Comparison of ENCODE assay signal across 14 mouse cellular contexts in the genomic region with DNA sequence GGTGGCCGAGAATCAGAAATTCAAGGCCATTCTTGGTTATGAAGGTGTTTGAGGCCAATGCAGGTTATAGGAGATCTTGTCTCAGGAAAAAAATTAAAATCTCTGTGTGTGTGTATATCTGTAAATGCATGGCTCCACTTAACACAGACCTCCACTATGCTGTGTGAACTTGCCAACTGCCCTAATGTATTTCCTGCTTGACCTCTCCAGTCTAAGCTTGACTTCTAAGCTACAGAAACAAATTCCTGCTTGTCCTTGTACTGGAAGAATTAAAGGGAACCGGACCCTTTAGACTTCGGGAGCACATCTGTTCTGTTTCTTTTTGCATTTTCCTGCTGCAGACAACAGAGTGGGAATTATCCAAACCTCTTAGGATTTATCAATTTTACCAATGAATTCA. TPM values are rescaled to one million over a fixed set of nuclear protein-coding genes. Genes with fewer than 3 reads are reported as not detected.
A peak's percentile ranks its signal among the peaks of the same experiment; 100 is the strongest.
DNase-seq lines count a peak whose midpoint lies in the region; ATAC-seq and TF ChIP-seq lines count a peak whose summit lies in the region.
"Had no signal": no experiment of that assay in that cellular context is flagged by ENCODE, and none has a peak within 500 bp of the region (broad histone marks: within the 10 kb centered on the region; RNA-seq: fewer than 3 reads in every experiment).

No protein-coding gene starts in this region.

- ATAC-seq in forebrain, postnatal 0 days = no peak
- ATAC-seq in forebrain, embryonic 12.5 days (ENCODE audit: low FRiP score) = no peak
- ATAC-seq in heart, postnatal 0 days (ENCODE audit: insufficient read depth, low read depth) = no peak
- no peak for ATAC-seq in midbrain, embryonic 11.5 days (ENCODE audit: low FRiP score)
- ATAC-seq in midbrain, postnatal 0 days (ENCODE audit: low FRiP score) = no peak
- ATAC-seq in neural tube, embryonic 15.5 days (ENCODE audit: low FRiP score) = no peak
- ATAC-seq: intestine, embryonic 15.5 days had no signal

- WGBS in forebrain, postnatal 0 days = 73% methylated on average over 3 of the region's 3 CpGs
- 87% methylated on average over 3 of the region's 3 CpGs for WGBS in forebrain, embryonic 12.5 days
- 57% methylated on average over 3 of the region's 3 CpGs for WGBS in heart, postnatal 0 days
- 93% methylated on average over 3 of the region's 3 CpGs for WGBS in midbrain, embryonic 11.5 days
- 66% methylated on average over 3 of the region's 3 CpGs for WGBS in midbrain, postnatal 0 days
- WGBS in neural tube, embryonic 15.5 days = 78% methylated on average over 3 of the region's 3 CpGs

- TF ChIP-seq CTCF in forebrain, postnatal 0 days (IDR thresholded peaks at IDR 0.05; ENCODE audit: low read depth) = no peak
- TF ChIP-seq CTCF in heart, postnatal 0 days (IDR thresholded peaks at IDR 0.05; ENCODE audit: low read depth) = no peak
- TF ChIP-seq CTCF in midbrain, postnatal 0 days (IDR thresholded peaks at IDR 0.05) = no peak

- H3K4me2 ChIP-seq in forebrain, postnatal 0 days (ENCODE audit: low read depth) = no peak overlapping the region
- H3K4me2 ChIP-seq in forebrain, embryonic 12.5 days = no peak overlapping the region
- no peak overlapping the region for H3K4me2 ChIP-seq in heart, postnatal 0 days (ENCODE audit: low read depth, low read length)
- H3K4me2 ChIP-seq in midbrain, embryonic 11.5 days = no peak overlapping the region
- H3K4me2 ChIP-seq in midbrain, postnatal 0 days (ENCODE audit: low read depth, low read length, poor library complexity, severe bottlenecking) = no peak overlapping the region
- no peak overlapping the region for H3K4me2 ChIP-seq in neural tube, embryonic 15.5 days
- H3K4me2 ChIP-seq: hindbrain, embryonic 14.5 days; intestine, embryonic 15.5 days had no signal

- peaks cover 10% of the 10 kb centered on the region; the same call in 1 of the 2 replicates for H3K4me1 ChIP-seq in forebrain, postnatal 0 days (ENCODE audit: insufficient read depth)
- peaks cover 11% of the 10 kb centered on the region; the same call in 1 of the 2 replicates for H3K4me1 ChIP-seq in forebrain, embryonic 12.5 days
- H3K4me1 ChIP-seq in heart, postnatal 0 days (ENCODE audit: control insufficient read depth, insufficient read depth) = peaks cover 15% of the 10 kb centered on the region
- H3K4me1 ChIP-seq in midbrain, embryonic 11.5 days (ENCODE audit: control insufficient read depth, insufficient read depth, low read length) = no peaks in the 10 kb centered on the region
- H3K4me1 ChIP-seq in midbrain, postnatal 0 days (ENCODE audit: insufficient read depth, low read length) = no peaks in the 10 kb centered on the region
- peaks cover 9% of the 10 kb centered on the region for H3K4me1 ChIP-seq in neural tube, embryonic 15.5 days
- H3K4me1 ChIP-seq: intestine, embryonic 15.5 days had no signal

- H3K9ac ChIP-seq in forebrain, postnatal 0 days = no peak overlapping the region
- no peak overlapping the region for H3K9ac ChIP-seq in forebrain, embryonic 12.5 days
- no peak overlapping the region for H3K9ac ChIP-seq in heart, postnatal 0 days (replicated peaks; ENCODE audit: low read depth, low read length)
- H3K9ac ChIP-seq in midbrain, embryonic 11.5 days (ENCODE audit: low read length) = no peak overlapping the region
- no peak overlapping the region for H3K9ac ChIP-seq in midbrain, postnatal 0 days (replicated peaks; ENCODE audit: low read length, poor library complexity, severe bottlenecking)
- no peak overlapping the region for H3K9ac ChIP-seq in neural tube, embryonic 15.5 days (replicated peaks)
- H3K9ac ChIP-seq: hindbrain, embryonic 14.5 days; intestine, embryonic 15.5 days had no signal

- H3K36me3 ChIP-seq in forebrain, postnatal 0 days (ENCODE audit: insufficient read depth) = no peaks in the 10 kb centered on the region
- no peaks in the 10 kb centered on the region for H3K36me3 ChIP-seq in forebrain, embryonic 12.5 days (replicated peaks)
- no peaks in the 10 kb centered on the region for H3K36me3 ChIP-seq in heart, postnatal 0 days (replicated peaks; ENCODE audit: control insufficient read depth, insufficient read depth, low read length)
- H3K36me3 ChIP-seq in midbrain, embryonic 11.5 days (ENCODE audit: control insufficient read depth, insufficient read depth, low read length) = no peaks in the 10 kb centered on the region
- H3K36me3 ChIP-seq in midbrain, postnatal 0 days (ENCODE audit: insufficient read depth, low read length) = no peaks in the 10 kb centered on the region
- H3K36me3 ChIP-seq in neural tube, embryonic 15.5 days = no peaks in the 10 kb centered on the region
- H3K36me3 ChIP-seq: intestine, embryonic 15.5 days had no signal

- no peak for DNase-seq in forebrain, postnatal 0 days
- no peak for DNase-seq in heart, postnatal 0 days (ENCODE audit: low spot score)
- DNase-seq in heart, postnatal 14 days = no peak
- DNase-seq in midbrain, embryonic 11.5 days (ENCODE audit: low spot score, missing footprints) = peak; percentile 39
- DNase-seq in midbrain, postnatal 0 days (ENCODE audit: low spot score) = no peak
- DNase-seq: adrenal gland, postnatal 10 days; cerebellum, adult 11 months; cerebellum, postnatal 25 days; lung, adult 18-20 months had no signal

- H3K27me3 ChIP-seq in forebrain, postnatal 0 days (ENCODE audit: insufficient read depth, low read length) = no peaks in the 10 kb centered on the region
- no peaks in the 10 kb centered on the region for H3K27me3 ChIP-seq in forebrain, embryonic 12.5 days
- no peaks in the 10 kb centered on the region for H3K27me3 ChIP-seq in heart, postnatal 0 days (ENCODE audit: control insufficient read depth, insufficient read depth, low read length)
- no peaks in the 10 kb centered on the region for H3K27me3 ChIP-seq in midbrain, embryonic 11.5 days (ENCODE audit: control insufficient read depth, insufficient read depth, low read length)
- no peaks in the 10 kb centered on the region for H3K27me3 ChIP-seq in midbrain, postnatal 0 days (ENCODE audit: insufficient read depth, low read length)
- H3K27me3 ChIP-seq in neural tube, embryonic 15.5 days (replicated peaks) = no peaks in the 10 kb centered on the region
- H3K27me3 ChIP-seq: intestine, embryonic 15.5 days had no signal

- no peak overlapping the region for H3K4me3 ChIP-seq in forebrain, postnatal 0 days (ENCODE audit: low read depth, low read length)
- no peak overlapping the region for H3K4me3 ChIP-seq in forebrain, embryonic 12.5 days (replicated peaks)
- H3K4me3 ChIP-seq in heart, postnatal 0 days (ENCODE audit: low read depth, low read length) = no peak overlapping the region
- no peak overlapping the region for H3K4me3 ChIP-seq in midbrain, embryonic 11.5 days (ENCODE audit: low read depth, low read length)
- H3K4me3 ChIP-seq in midbrain, postnatal 0 days (ENCODE audit: low read depth, low read length) = no peak overlapping the region
- H3K4me3 ChIP-seq in neural tube, embryonic 15.5 days (replicated peaks) = no peak overlapping the region
- H3K4me3 ChIP-seq: intestine, embryonic 15.5 days; myocyte had no signal

- no peaks in the 10 kb centered on the region for H3K9me3 ChIP-seq in forebrain, postnatal 0 days (ENCODE audit: low read length)
- H3K9me3 ChIP-seq in forebrain, embryonic 12.5 days = no peaks in the 10 kb centered on the region
- H3K9me3 ChIP-seq in heart, postnatal 0 days (replicated peaks; ENCODE audit: control insufficient read depth, low read length) = no peaks in the 10 kb centered on the region
- H3K9me3 ChIP-seq in midbrain, embryonic 11.5 days (ENCODE audit: control insufficient read depth, low read length) = no peaks in the 10 kb centered on the region; the same call in 1 of the 2 replicates
- H3K9me3 ChIP-seq in midbrain, postnatal 0 days (ENCODE audit: low read length) = no peaks in the 10 kb centered on the region
- no peaks in the 10 kb centered on the region for H3K9me3 ChIP-seq in neural tube, embryonic 15.5 days (replicated peaks)
- H3K9me3 ChIP-seq: intestine, embryonic 15.5 days had no signal

- H3K27ac ChIP-seq in forebrain, postnatal 0 days (ENCODE audit: low read depth, low read length) = 0 out of 2 replicates have a peak overlapping the region, but pooled peaks have one; percentile 58
- no peak overlapping the region for H3K27ac ChIP-seq in forebrain, embryonic 12.5 days
- peak overlapping the region; percentile 37; the same call in 1 of the 2 replicates for H3K27ac ChIP-seq in heart, postnatal 0 days (ENCODE audit: low read depth)
- H3K27ac ChIP-seq in midbrain, embryonic 11.5 days (ENCODE audit: low read depth, low read length) = no peak overlapping the region
- H3K27ac ChIP-seq in midbrain, postnatal 0 days (ENCODE audit: low read depth, low read length) = no peak overlapping the region
- peak overlapping the region; percentile 33; the same call in 1 of the 2 replicates for H3K27ac ChIP-seq in neural tube, embryonic 15.5 days (replicated peaks)
- H3K27ac ChIP-seq: intestine, embryonic 15.5 days had no signal

- intact Hi-C loops in heart, postnatal 14 days (cut with DNase I) = no loop called here

- TF ChIP-seq EP300 in heart, postnatal 0 days (IDR thresholded peaks at IDR 0.05; ENCODE audit: low read depth) = no peak

RNA-seq across cellular contexts. Expression of a gene that starts 4.4 kb away (rescaled TPM):
- 79.6 and 97.7 TPM in 2 replicates for total RNA-seq in forebrain, postnatal 0 days (2014; rRNA removed)
- 71.5 and 80.1 TPM in 2 replicates for polyA plus RNA-seq in forebrain, postnatal 0 days (2015; fragmentation: Nextera tagmentation; extraction: Ambion mirVana)
- 58.4 and 59.3 TPM in 2 replicates for polyA plus RNA-seq in forebrain, embryonic 12.5 days (2016; fragmentation: Nextera tagmentation; extraction: Ambion mirVana)
- 26.4 and 37.5 TPM in 2 replicates for total RNA-seq in heart, postnatal 0 days (2014; rRNA removed; ENCODE audit: low replicate concordance)
- 60.5 and 67.9 TPM in 2 replicates for polyA plus RNA-seq in heart, postnatal 0 days (2015; fragmentation: Nextera tagmentation; extraction: Ambion mirVana)
- total RNA-seq in heart, postnatal 14 days (2021) = 100 to 1,000 TPM; 219 to 274 TPM
- 41.7 and 50.4 TPM in 2 replicates for polyA plus RNA-seq in midbrain, embryonic 11.5 days (2014; fragmentation: Nextera tagmentation; extraction: Ambion mirVana)
- 55.7 and 78.6 TPM in 2 replicates for total RNA-seq in midbrain, postnatal 0 days (2014; rRNA removed)
- 82.9 and 84.0 TPM in 2 replicates for polyA plus RNA-seq in midbrain, postnatal 0 days (2015; fragmentation: Nextera tagmentation; extraction: Ambion mirVana)
- polyA plus RNA-seq in neural tube, embryonic 15.5 days (2015; fragmentation: Nextera tagmentation; extraction: Ambion mirVana) = 77.1 and 79.6 TPM in 2 replicates

Comparison
In these comparisons a context has a peak if more than half of its experiments do, and no peak if none do; other contexts are left out.
1. H3K27ac ChIP-seq: peak in forebrain, postnatal 0 days (single experiment), heart, postnatal 0 days (single experiment) and neural tube, embryonic 15.5 days (single experiment); none in forebrain, embryonic 12.5 days (single experiment), midbrain, embryonic 11.5 days (single experiment) and midbrain, postnatal 0 days (single experiment).